Mouse (Mus musculus): Measurements from ENCODE around the gene Sod1.

GRCm38 (mm10) chr16:90180975-90181374, 39.6 kb upstream of the Sod1 start:
- no peak for TF ChIP-seq TAL1 (IDR thresholded peaks at IDR 0.05; ENCODE audit: low read length)
- no peak for TF ChIP-seq GATA1 (IDR thresholded peaks at IDR 0.05; ENCODE audit: low read length)
